Mouse (Mus musculus): ENCODE measurements at regions not wholly inside any gene's neighbourhood (a gene's known extent, or its start where the extent isn't known, plus 50 kb on each side); places are given as distances from the start of the nearest gene placed in this dataset.
"Not testable (repeated sequence)": the region's sequence is repeated elsewhere in the genome, so short reads cannot be mapped to it uniquely, and the experiment has no call there.

DNA sequence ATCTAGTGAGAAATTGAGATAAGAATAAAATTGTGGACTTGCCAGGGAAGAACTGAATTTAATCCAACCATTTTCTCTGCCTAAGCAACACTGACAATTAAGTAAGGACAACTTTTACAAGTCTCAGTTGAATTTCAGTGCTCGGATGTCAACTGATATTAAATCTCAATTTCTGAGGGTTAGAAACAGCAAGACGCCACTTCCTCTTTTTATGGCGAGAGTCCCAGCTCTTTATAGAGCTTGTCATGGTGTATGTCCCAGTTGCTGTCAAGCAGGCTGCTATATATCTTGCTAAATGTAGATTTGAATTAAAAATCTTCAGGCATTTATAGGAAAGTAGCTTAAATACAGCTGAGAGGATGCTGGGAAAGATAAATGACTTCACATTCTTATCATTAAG, 697.8 kb upstream of the Got2 start:
- no peak for DNase-seq (ENCODE audit: low spot score)

- DNase-seq (ENCODE audit: low spot score) = no peak
Observed at GRCm38 (mm10) chr8:96552512-96552911, 664.2 kb upstream of the Got2 start.

GRCm38 (mm10) chr8:96550408-96550807, 662.1 kb upstream of the Got2 start:
- DNase-seq (ENCODE audit: low spot score) = no peak

GRCm38 (mm10) chr8:96548663-96549062, 660.3 kb upstream of the Got2 start:
- peak; percentile 5 for DNase-seq (ENCODE audit: low spot score)

DNA sequence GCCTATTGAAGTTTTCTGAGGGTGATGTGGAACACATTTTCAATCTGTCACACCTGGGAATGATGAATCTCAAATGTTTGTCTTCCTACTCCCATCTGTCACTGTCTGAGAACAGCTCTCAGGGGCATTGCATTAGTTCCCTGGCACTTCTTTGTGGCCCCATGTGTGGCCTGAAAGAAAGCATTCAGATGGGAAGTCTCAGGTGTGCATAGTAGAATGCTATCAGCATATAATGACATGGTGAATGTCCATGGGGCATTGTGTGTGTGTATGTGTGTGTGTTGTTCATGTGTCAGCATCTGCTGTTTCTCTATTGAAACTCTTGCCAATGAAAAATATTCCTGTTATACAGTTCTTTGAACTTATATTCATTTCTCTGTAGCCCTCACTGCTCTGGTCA, 659.8 kb upstream of the Got2 start:
- DNase-seq (ENCODE audit: low spot score) = no peak

DNA sequence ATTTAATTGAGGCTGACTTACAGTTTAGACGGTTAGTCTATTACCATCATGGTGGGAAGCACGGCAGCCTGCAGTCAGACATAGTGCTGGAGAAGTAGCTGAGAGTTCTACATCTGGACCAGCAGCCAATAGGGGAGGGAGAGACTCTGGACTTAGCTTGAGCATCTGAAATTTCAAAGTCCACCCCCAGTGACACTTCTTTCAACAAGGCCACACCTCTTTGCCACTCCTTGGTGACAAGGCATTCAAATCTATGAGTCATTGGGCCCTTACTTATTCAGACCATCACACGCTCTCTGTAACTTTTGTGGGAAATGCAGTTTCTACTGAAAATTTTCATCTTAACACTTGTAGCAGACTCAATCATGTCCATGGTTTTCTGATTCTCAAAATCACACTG, 653.9 kb upstream of the Got2 start:
- no peak for DNase-seq (ENCODE audit: low spot score)

- DNase-seq (ENCODE audit: low spot score) = no peak
Observed at GRCm38 (mm10) chr8:96498854-96499253, 610.5 kb upstream of the Got2 start.

GRCm38 (mm10) chr8:96495406-96495805, 607.1 kb upstream of the Got2 start:
- no peak for DNase-seq (ENCODE audit: low spot score)

- DNase-seq (ENCODE audit: low spot score) = no peak
Observed at GRCm38 (mm10) chr8:96489804-96490203, 601.5 kb upstream of the Got2 start.

- DNase-seq (ENCODE audit: low spot score) = peak; percentile 38
Observed at GRCm38 (mm10) chr8:96488741-96489453, 600.5 kb upstream of the Got2 start.

- no peak for DNase-seq (ENCODE audit: low spot score)
Observed at GRCm38 (mm10) chr8:96455915-96456314, 567.6 kb upstream of the Got2 start.

DNA sequence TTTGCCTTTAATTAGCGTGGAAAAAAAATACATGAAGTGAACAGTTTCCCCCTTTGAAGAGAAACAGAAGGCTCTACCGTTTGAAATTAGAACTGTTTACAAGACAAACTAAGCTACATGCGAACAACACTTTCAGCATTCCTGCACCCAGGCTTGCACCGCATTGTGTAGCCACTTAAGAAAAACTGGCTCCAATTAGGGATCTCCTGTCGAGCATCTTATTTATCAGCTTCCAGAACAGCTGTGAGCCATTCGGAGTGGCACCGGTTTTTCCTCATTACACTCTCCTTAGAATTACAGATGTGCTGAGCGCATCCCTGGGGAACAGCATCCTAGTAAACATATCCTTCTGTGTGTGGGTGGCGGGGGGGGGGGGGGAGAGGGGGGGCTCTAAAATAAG, 567.0 kb upstream of the Got2 start:
- DNase-seq (ENCODE audit: low spot score) = peak; percentile 43

GRCm38 (mm10) chr8:96429708-96430107, 541.4 kb upstream of the Got2 start:
- DNase-seq (ENCODE audit: low spot score) = no peak

- peak; percentile 33 for DNase-seq (ENCODE audit: low spot score)
Observed at GRCm38 (mm10) chr8:96426900-96427299, 538.6 kb upstream of the Got2 start.

GRCm38 (mm10) chr8:96409601-96410000, 521.3 kb upstream of the Got2 start:
- no peak for DNase-seq (ENCODE audit: low spot score)

- no peak for DNase-seq (ENCODE audit: low spot score)
Observed at GRCm38 (mm10) chr8:96404549-96405145, 516.3 kb upstream of the Got2 start.

DNA sequence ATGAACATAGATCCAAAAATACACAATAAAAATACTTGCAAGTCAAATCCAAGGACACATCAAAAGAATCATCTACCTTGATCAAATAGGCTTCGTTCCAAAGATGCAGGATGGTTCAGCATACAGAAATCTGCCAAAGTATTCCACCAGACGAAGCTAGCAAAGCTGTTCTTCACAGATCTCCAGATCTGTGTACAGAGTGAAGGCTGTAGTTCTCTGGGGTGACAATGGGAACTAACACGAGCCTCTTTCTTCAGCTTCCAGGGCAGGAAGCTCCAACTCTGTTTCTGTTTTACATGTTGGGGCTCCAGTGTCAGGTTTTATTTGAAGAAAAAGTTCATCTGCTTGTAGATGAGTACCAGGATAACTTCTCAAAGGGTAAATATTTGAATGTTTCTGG, 515.3 kb upstream of the Got2 start:
- DNase-seq (ENCODE audit: low spot score) = no peak

DNA sequence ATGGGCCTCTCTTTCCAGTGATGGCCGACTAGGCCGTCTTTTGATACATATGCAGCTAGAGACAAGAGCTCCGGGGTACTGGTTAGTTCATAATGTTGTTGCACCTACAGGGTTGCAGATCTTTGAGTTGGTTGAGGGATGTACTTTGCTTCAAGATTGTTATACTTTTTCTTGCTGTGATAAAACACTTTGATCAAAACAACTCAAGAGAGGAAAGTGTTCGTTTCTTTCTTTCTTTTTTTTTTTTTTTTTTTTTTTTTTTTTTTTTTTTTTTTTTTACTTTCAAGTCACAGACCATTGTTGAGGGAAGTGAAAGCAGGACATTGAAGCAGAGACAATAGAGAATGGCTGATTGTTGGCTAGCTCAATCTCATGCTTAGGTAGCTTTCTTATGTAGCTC, 511.0 kb upstream of the Got2 start:
- not testable (repeated sequence) for DNase-seq (ENCODE audit: low spot score)

- no peak for DNase-seq (ENCODE audit: low spot score)
Observed at GRCm38 (mm10) chr8:96393024-96393423, 504.7 kb upstream of the Got2 start.

DNA sequence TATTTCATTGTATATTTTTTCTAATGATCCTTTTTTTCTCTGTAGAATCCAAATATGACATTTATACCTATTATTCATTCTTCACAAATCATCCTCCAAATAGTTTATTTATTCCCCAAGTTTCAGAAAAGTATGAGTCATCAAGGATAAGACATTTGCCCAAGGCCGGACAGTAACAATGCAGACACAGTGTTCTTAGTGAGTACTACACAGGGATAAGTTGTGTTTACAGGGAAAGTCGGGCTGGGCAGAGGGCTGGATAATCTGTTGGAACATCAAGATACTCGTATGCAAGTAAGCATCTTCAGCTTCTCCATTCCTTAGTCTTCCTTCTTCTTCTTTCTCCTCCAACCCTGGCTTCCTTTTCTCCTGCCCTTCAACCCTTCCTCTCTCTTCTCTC, 500.9 kb upstream of the Got2 start:
- DNase-seq (ENCODE audit: low spot score) = no peak

- no peak for DNase-seq (ENCODE audit: low spot score)
Observed at GRCm38 (mm10) chr8:96370500-96370899, 482.2 kb upstream of the Got2 start.

DNA sequence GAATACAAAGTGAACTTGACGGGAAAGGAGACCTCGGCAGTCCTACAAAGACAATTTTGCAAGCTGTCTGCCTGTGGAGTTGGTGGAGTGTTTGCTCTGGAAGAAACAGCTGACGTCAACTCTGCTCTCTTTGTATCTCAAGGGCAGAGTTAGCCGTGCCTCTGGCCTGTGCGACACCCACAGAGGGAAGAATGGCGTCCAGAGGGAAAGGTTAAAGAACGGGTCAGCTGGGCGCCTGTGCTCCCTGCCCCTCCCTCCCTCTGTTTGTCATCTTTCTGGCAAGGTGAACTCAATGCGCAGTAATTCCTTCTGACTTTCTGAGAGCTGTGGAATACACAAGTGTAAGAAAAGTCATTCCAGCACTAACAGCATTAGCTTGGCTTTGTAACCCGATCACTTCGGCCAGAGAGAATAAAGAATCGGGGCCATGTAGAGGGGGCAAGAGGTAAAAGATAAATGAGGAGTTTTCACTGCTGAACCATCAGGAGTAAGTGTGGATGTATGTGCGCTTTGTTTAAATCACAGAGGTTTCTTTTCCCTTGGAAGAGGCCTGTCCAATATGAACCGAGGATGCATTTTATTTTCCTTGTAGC, 474.6 kb upstream of the Got2 start:
- peak; percentile 66 for DNase-seq (ENCODE audit: low spot score)

- no peak for DNase-seq (ENCODE audit: low spot score)
Observed at GRCm38 (mm10) chr8:96350531-96351069, 462.3 kb upstream of the Got2 start.

All from embryo, embryonic 10 days (tissue).